Mouse (Mus musculus): ENCODE measurements around the gene Gm49337.

Gm49337 gene

GRCm38 (mm10) chr4:116304551-116304950 lies 131.4 kb downstream of the Gm49337 start:
- no peak for DNase-seq (ENCODE audit: extremely low spot score, low read depth, low spot score)

GRCm38 (mm10) chr4:116317575-116317974 lies 144.4 kb downstream of the Gm49337 start:
- no peak for DNase-seq (ENCODE audit: extremely low spot score, low read depth, low spot score)

- DNase-seq (ENCODE audit: extremely low spot score, low read depth, low spot score), result no peak
Observed at GRCm38 (mm10) chr4:116322127-116322526, 148.9 kb downstream of the Gm49337 start.

GRCm38 (mm10) chr4:116329256-116329655 lies 156.1 kb downstream of the Gm49337 start:
- DNase-seq (ENCODE audit: extremely low spot score, low read depth, low spot score), result no peak

GRCm38 (mm10) chr4:116336294-116336693 lies 163.1 kb downstream of the Gm49337 start:
- no peak for DNase-seq (ENCODE audit: extremely low spot score, low read depth, low spot score)

- DNase-seq (ENCODE audit: extremely low spot score, low read depth, low spot score), result peak; percentile 30
Observed at GRCm38 (mm10) chr4:116342119-116342518, 168.9 kb downstream of the Gm49337 start.
